Mouse (Mus musculus): ENCODE results near the gene Med29.
A peak's percentile ranks its signal among the peaks of the same experiment; 100 is the strongest.

The Med29 gene

GRCm38 (mm10) chr7:28375176-28375921 is 17.2 kb downstream of the Med29 start:
- peak; percentile 80 for DNase-seq

GRCm38 (mm10) chr7:28374647-28375046 is 17.9 kb downstream of the Med29 start:
- no peak for DNase-seq

- no peak for DNase-seq
Observed at GRCm38 (mm10) chr7:28373891-28374495, 18.5 kb downstream of the Med29 start.

GRCm38 (mm10) chr7:28373131-28373581 is 19.4 kb downstream of the Med29 start:
- peak; percentile 77 for DNase-seq

GRCm38 (mm10) chr7:28372251-28373108 is 20.0 kb downstream of the Med29 start, which contains the start of gene Plekhg2:
Gene Plekhg2 (minus strand): TSS chr7:28372599.
- DNase-seq: peak; percentile 89

GRCm38 (mm10) chr7:28371514-28371989 is 21.0 kb downstream of the Med29 start:
- no peak for DNase-seq

GRCm38 (mm10) chr7:28370977-28371513 is 21.5 kb downstream of the Med29 start:
- DNase-seq: no peak

- DNase-seq: no peak
Observed at GRCm38 (mm10) chr7:28370051-28370450, 22.5 kb downstream of the Med29 start.

GRCm38 (mm10) chr7:28368276-28368920 is 24.1 kb downstream of the Med29 start:
- DNase-seq: no peak

GRCm38 (mm10) chr7:28367663-28368275 is 24.7 kb downstream of the Med29 start:
- DNase-seq: no peak

- no peak for DNase-seq
Observed at GRCm38 (mm10) chr7:28362441-28363060, 30.0 kb downstream of the Med29 start.

GRCm38 (mm10) chr7:28361647-28362341 is 30.7 kb downstream of the Med29 start:
- DNase-seq: no peak

GRCm38 (mm10) chr7:28360291-28360690 is 32.2 kb downstream of the Med29 start:
- no peak for DNase-seq

GRCm38 (mm10) chr7:28359854-28360253 is 32.7 kb downstream of the Med29 start:
- no peak for DNase-seq

- DNase-seq: no peak
Observed at GRCm38 (mm10) chr7:28358431-28358830, 34.1 kb downstream of the Med29 start.

- no peak for DNase-seq
Observed at GRCm38 (mm10) chr7:28357984-28358383, 34.5 kb downstream of the Med29 start.

GRCm38 (mm10) chr7:28356981-28357380 is 35.5 kb downstream of the Med29 start:
- no peak for DNase-seq

- no peak for DNase-seq
Observed at GRCm38 (mm10) chr7:28355221-28355620, 37.3 kb downstream of the Med29 start.

GRCm38 (mm10) chr7:28354596-28354995 is 37.9 kb downstream of the Med29 start:
- no peak for DNase-seq

GRCm38 (mm10) chr7:28354113-28354581 is 38.4 kb downstream of the Med29 start:
- DNase-seq: no peak

- DNase-seq: no peak
Observed at GRCm38 (mm10) chr7:28353267-28353666, 39.2 kb downstream of the Med29 start.
